Mouse (Mus musculus) heart, postnatal 36 days (tissue): ENCODE data around the gene Kyat1. TPM values are rescaled to one million over a fixed set of nuclear protein-coding genes. Genes with fewer than 3 reads are reported as not detected.
"Not testable (repeated sequence)": the region's sequence is repeated elsewhere in the genome, so short reads cannot be mapped to it uniquely, and the experiment has no call there.

Experiments used
- DNase-seq, 2 experiments: peaks; one replicate each; pipeline ENCODE4 v3.0.0; 2021 to 2022
- intact Hi-C: fragments of 180-260 bp; cut with DNase I; formaldehyde crosslinking; loops from one replicate; pipeline ENCODE4 v1.15.1; 2025
- total RNA-seq, 2 experiments: library from RNA; stranded (reverse); gene quantifications; 2 replicates each; pipeline ENCODE4 v1.2.3; 2021

Kyat1 gene
- total RNA-seq, 2 experiments from 2014 or later: 40.9 to 42.8 TPM

- DNase-seq: no peak
- intact Hi-C loops: no loop called here
Observed at GRCm38 (mm10) chr2:30216293-30216692, 10.6 kb upstream of the Kyat1 start.

- intact Hi-C loops: no loop called here
- DNase-seq: peak; percentile 22 to 32
Observed at GRCm38 (mm10) chr2:30215493-30215892, 9.8 kb upstream of the Kyat1 start.

- intact Hi-C loops: no loop called here
- DNase-seq: no peak
Observed at GRCm38 (mm10) chr2:30214745-30215144, 9.1 kb upstream of the Kyat1 start.

GRCm38 (mm10) chr2:30212951-30213350 lies 7.3 kb upstream of the Kyat1 start:
- intact Hi-C loops: no loop called here
- DNase-seq: no peak

GRCm38 (mm10) chr2:30212169-30212545 lies 6.5 kb upstream of the Kyat1 start:
- DNase-seq: no peak
- intact Hi-C loops: no loop called here

GRCm38 (mm10) chr2:30211408-30212168 lies 5.9 kb upstream of the Kyat1 start:
- DNase-seq: no peak
- intact Hi-C loops: no loop called here

- DNase-seq: no peak
- intact Hi-C loops: no loop called here
Observed at GRCm38 (mm10) chr2:30207886-30208285, 2.2 kb upstream of the Kyat1 start.

- no peak for DNase-seq
- intact Hi-C loops: no loop called here
Observed at GRCm38 (mm10) chr2:30207401-30207800, 1.8 kb upstream of the Kyat1 start.

GRCm38 (mm10) chr2:30205255-30205628 lies 405 bp downstream of the Kyat1 start:
- intact Hi-C loops: loop anchor here (2.0 kb wide), 1 partner anchor 66 kb away; no protein-coding TSS in a partner anchor
- DNase-seq: peak in 1 of 2 experiments; percentile 44

- intact Hi-C loops: loop anchor here (2.0 kb wide), 1 partner anchor 25 kb away; the partner anchor contains the start of gene Spout1
Observed at GRCm38 (mm10) chr2:30203439-30203838, 2.2 kb downstream of the Kyat1 start.

GRCm38 (mm10) chr2:30200388-30200925 lies 5.2 kb downstream of the Kyat1 start:
- intact Hi-C loops: no loop called here
- no peak for DNase-seq

More at GRCm38 (mm10) chr2:30203439-30203838, 2.2 kb downstream of the Kyat1 start:
- DNase-seq: no peak

GRCm38 (mm10) chr2:30199984-30200383 lies 5.7 kb downstream of the Kyat1 start:
- no peak for DNase-seq

GRCm38 (mm10) chr2:30198021-30198420 lies 7.6 kb downstream of the Kyat1 start:
- intact Hi-C loops: no loop called here
- no peak for DNase-seq

More at GRCm38 (mm10) chr2:30199984-30200383, 5.7 kb downstream of the Kyat1 start:
- intact Hi-C loops: no loop called here

GRCm38 (mm10) chr2:30194656-30195055 lies 11.0 kb downstream of the Kyat1 start:
- intact Hi-C loops: no loop called here
- no peak for DNase-seq

- DNase-seq: no peak
- intact Hi-C loops: no loop called here
Observed at GRCm38 (mm10) chr2:30191790-30192580, 13.7 kb downstream of the Kyat1 start.

- no peak for DNase-seq
- intact Hi-C loops: no loop called here
Observed at GRCm38 (mm10) chr2:30185681-30186080, 20.0 kb downstream of the Kyat1 start.

- no peak for DNase-seq
- intact Hi-C loops: no loop called here
Observed at GRCm38 (mm10) chr2:30185276-30185675, 20.4 kb downstream of the Kyat1 start.

- DNase-seq: no peak
- intact Hi-C loops: no loop called here
Observed at GRCm38 (mm10) chr2:30183721-30184120, 21.9 kb downstream of the Kyat1 start.

GRCm38 (mm10) chr2:30182424-30182823 lies 23.2 kb downstream of the Kyat1 start:
- DNase-seq: no peak
- intact Hi-C loops: no loop called here

GRCm38 (mm10) chr2:30178711-30179110 lies 26.9 kb downstream of the Kyat1 start:
- intact Hi-C loops: loop anchor here (1.0 to 2.0 kb wide), 3 partner anchors 24 to 92 kb away; partner anchors contain the start of gene Lrrc8a
- DNase-seq: not testable (repeated sequence)
